Mouse (Mus musculus) urinary bladder, postnatal 10 days (tissue): ENCODE measurements around the gene Fam213a.

Experiments
- DNase-seq: peaks from one replicate; pipeline ENCODE4 v3.0.0; 2022; ENCODE audit warnings: low spot score

Gene Fam213a

GRCm38 (mm10) chr14:41004201-41005141 is 9.1 kb downstream of the Fam213a start:
- peak; percentile 30 for DNase-seq

GRCm38 (mm10) chr14:41001576-41001975 is 12.0 kb downstream of the Fam213a start:
- no peak for DNase-seq

GRCm38 (mm10) chr14:41000801-41001200 is 12.8 kb downstream of the Fam213a start:
- no peak for DNase-seq

- no peak for DNase-seq
These were observed 13.5 kb downstream of the Fam213a start for GRCm38 (mm10) chr14:40999904-41000645.

GRCm38 (mm10) chr14:40996171-40996570 is 17.4 kb downstream of the Fam213a start:
- no peak for DNase-seq

- no peak for DNase-seq
These were observed 21.1 kb downstream of the Fam213a start for GRCm38 (mm10) chr14:40992464-40992863.

- no peak for DNase-seq
These were observed 24.8 kb downstream of the Fam213a start for GRCm38 (mm10) chr14:40988780-40989179.

GRCm38 (mm10) chr14:40987184-40987583 is 26.4 kb downstream of the Fam213a start:
- no peak for DNase-seq

- no peak for DNase-seq
These were observed 28.0 kb downstream of the Fam213a start for GRCm38 (mm10) chr14:40985635-40986034.

GRCm38 (mm10) chr14:40979723-40980122 is 33.9 kb downstream of the Fam213a start:
- no peak for DNase-seq

- DNase-seq, result no peak
These were observed 34.6 kb downstream of the Fam213a start for GRCm38 (mm10) chr14:40979002-40979401.

- DNase-seq, result no peak
These were observed 38.4 kb downstream of the Fam213a start for GRCm38 (mm10) chr14:40975127-40975721.

GRCm38 (mm10) chr14:40968051-40968450 is 45.5 kb downstream of the Fam213a start:
- DNase-seq, result no peak

GRCm38 (mm10) chr14:40967598-40967900 is 46.0 kb downstream of the Fam213a start:
- DNase-seq, result no peak

GRCm38 (mm10) chr14:40966862-40967597 is 46.6 kb downstream of the Fam213a start:
- peak; percentile 92 for DNase-seq

- no peak for DNase-seq
These were observed 47.2 kb downstream of the Fam213a start, which contains the start of gene Tspan14 for GRCm38 (mm10) chr14:40966392-40966861. Gene Tspan14, minus strand, starts transcription at chr14:40966807.

- no peak for DNase-seq
These were observed 47.9 kb downstream of the Fam213a start for GRCm38 (mm10) chr14:40965507-40966356.

GRCm38 (mm10) chr14:40964881-40965280 is 48.7 kb downstream of the Fam213a start:
- DNase-seq, result no peak

GRCm38 (mm10) chr14:40964214-40964610 is 49.4 kb downstream of the Fam213a start:
- DNase-seq, result no peak

- DNase-seq, result no peak
These were observed 49.9 kb downstream of the Fam213a start for GRCm38 (mm10) chr14:40963501-40964213.
